Mouse (Mus musculus): ENCODE measurements at regions not wholly inside any gene's neighbourhood (a gene's known extent, or its start where the extent isn't known, plus 50 kb on each side); places are given as distances from the start of the nearest gene placed in this dataset.

DNA sequence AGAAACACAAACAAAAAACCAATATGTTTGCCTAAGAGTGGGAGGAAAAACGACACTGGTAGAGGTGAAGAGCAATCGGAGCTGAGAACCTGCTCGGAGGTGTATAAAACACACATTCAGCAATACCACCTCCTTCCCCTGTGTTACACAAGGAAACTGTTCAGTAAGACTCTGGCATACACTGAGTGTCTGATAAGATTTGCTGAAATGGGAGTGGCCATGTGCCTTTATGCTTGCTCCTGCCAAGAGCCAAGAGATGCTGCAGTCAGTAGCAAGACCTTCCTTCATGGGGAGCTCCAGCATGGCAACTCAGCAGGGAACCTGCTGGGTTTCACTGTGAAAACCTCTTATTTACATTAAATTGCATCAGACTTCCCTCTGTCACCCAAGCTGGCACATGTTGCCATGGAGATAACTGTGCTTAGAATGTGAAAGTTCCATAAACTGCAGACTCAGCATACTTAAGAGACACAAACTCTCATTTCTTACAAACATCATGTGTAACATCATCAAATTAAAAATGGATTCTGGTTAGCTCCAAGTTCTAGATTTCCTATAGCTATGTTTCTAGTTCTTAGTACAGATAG is 624.7 kb upstream of the Arpp21 start:
- DNase-seq = peak; percentile 18

DNA sequence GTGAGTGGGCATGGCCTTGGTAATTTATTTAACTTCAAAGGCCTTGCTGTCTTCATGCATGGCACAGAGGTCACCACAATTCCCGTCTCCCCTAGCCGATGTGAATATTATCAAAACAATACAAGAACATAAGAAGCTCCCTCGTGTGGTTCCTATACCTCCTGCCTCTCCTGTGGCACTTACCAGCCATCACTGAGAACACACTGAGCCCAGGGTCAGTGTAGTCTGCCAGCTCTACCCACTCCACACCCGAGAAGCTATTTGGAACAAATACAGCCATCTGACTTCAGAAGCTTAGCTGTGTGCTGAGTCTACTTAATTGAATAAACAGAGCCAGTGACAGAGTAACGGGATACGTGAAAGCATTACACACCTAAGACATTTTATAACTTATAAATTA is 605.7 kb upstream of the Arpp21 start:
- no peak for DNase-seq

DNA sequence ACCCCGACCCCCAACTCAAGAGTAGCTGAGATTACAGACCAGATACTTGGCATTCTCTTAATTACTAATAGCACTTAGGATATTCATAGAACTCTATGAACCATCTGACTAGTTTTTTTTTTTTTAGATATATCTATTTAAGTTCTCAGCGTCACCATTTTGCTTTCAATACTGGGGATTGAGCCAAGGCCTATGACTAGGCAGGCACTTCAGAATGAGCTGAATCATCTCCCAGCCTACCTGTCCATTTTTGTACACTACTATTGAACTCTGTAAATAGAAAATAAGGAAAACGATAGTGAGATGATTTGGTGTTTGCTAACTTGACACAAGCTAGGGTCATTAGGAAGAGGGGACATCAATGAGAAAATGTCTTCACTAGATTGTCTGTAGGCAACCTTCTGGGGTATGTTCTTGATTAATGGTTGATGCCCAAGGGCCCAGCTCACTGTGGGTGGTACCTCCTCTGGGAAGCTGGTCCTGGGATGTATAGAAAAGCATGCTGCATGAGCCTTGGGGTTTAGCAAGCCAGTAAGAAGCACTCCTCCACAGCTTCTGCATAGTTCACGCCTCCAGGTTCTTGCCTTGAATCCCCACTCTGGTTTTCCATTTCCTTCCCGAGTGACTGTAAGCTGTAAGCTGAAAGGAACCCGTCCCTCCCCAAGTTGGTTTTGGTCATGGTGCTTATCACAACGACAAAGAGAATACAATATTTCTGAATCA is 603.5 kb upstream of the Arpp21 start:
- no peak for DNase-seq

DNA sequence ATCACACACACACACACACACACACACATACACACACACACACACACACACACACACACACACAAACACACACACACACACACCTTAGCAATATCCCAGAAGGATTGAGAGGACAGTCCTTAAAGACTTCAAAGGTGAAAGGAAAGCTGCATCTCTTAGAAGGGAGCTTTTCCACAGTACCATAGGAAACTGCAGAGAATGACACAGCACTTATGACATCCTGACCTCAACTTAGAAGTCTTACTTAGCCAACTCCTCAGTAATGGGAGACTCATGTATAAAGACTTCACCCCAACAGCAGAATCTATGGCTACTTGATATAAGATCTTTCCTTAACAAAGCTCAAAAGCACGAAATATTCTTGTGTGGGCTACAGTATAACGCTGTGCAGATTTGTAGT is 601.8 kb upstream of the Arpp21 start:
- DNase-seq = no peak

DNA sequence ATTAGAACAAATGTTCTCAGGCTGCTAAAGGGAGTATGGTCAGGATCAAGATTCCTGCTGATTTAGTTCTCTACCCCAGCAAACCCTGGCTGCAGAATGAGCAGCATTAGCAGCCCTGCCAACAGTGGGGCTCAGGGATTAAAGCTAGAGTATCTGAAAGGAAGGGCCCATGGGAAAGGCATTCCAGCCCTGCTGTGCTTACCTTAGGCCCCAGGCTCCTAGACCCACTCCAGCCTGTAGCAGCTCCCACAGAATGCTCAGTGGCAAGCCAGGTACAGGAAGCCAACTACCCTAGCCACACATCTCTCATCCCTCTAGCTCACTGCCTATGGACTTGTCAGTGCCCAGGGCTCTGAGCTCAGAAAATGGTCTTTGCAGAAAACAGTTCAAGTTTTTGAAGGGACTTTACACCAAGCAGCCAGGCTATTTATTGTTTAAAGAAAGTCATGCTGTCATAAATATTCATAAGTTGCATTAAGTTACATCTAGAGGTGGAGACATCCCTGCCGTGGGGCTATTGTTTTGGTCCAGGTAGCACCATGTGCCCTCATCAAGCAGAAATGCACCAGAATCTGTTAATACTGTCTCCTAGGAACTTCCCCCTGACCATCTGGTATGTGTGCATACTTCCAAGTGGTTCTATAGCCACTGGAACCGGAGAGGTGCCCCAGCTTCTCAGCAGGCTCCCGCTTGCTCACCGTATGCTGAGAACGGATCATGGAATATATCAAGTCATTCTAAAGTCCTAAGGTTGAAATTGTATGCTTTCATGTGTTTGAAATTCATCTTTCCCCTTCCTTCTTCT is 598.9 kb upstream of the Arpp21 start:
- DNase-seq = no peak

GRCm38 (mm10) chr9:112831102-112831501 is 595.4 kb upstream of the Arpp21 start:
- peak; percentile 36 for DNase-seq

DNA sequence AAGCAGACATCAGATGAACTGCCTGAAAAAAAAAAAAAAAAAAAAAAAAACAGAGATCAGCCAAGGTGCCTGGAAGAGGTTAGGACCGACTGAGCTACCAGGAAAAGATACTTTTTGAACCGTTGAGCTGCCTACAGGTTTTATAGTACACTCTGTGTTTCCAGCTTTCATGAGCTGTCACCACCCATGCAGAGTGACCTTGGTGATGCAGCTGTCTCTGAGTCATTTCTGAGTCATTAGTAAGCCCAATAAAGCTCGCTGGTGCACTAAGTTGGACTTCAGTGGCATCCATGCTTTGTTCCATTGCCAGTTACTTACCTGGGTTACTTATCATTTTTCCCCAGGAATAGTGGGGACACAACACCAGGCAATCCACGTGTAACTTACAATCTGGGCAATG is 592.9 kb upstream of the Arpp21 start:
- no peak for DNase-seq

GRCm38 (mm10) chr9:112826592-112826991 is 590.9 kb upstream of the Arpp21 start:
- no peak for DNase-seq

GRCm38 (mm10) chr9:112821940-112822339 is 586.2 kb upstream of the Arpp21 start:
- no peak for DNase-seq

- DNase-seq = no peak
These were observed 576.2 kb upstream of the Arpp21 start for GRCm38 (mm10) chr9:112811946-112812345.

DNA sequence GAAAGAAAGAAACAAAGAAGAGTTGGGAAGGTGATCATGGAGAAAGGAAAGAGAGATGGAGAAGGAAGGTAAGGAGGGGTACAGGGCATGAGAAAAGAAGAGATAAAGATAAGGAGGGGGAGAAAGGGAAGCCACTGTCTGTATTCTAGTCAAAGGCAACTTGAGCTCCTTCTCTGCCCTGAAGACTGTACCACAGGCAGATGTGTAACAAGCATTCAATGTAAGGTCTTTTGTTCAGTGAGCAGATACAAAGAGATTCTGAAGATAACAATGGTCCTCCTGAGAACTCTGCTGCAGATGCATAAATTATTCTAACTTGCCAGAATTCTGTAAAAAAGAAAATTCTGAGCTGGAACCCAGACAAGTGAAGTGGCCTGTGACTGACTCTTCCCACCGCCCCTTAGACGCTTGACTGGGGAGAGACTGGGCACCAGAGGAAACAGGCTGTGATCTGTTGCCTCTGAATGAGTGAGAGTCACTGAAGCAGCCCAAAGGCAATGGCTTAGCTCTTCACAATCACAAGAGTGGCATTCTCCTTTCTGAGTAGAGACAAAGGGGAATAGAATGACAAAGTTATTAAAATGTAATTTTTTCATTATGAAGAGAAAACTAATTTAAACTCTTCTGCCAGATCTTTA is 564.0 kb upstream of the Arpp21 start:
- DNase-seq = no peak

GRCm38 (mm10) chr9:112793537-112793936 is 557.8 kb upstream of the Arpp21 start:
- no peak for DNase-seq

GRCm38 (mm10) chr9:112771981-112772380 is 536.2 kb upstream of the Arpp21 start:
- peak; percentile 24 for DNase-seq

- DNase-seq = peak; percentile 49
These were observed 508.9 kb upstream of the Arpp21 start for GRCm38 (mm10) chr9:112744616-112745015.

- DNase-seq = no peak
These were observed 508.3 kb upstream of the Arpp21 start for GRCm38 (mm10) chr9:112743871-112744590.

- DNase-seq = no peak
These were observed 500.0 kb upstream of the Arpp21 start for GRCm38 (mm10) chr9:112735761-112736160.

GRCm38 (mm10) chr9:112725523-112725922 is 489.8 kb upstream of the Arpp21 start:
- DNase-seq = peak; percentile 10

- no peak for DNase-seq
These were observed 489.4 kb upstream of the Arpp21 start for GRCm38 (mm10) chr9:112725103-112725502.

DNA sequence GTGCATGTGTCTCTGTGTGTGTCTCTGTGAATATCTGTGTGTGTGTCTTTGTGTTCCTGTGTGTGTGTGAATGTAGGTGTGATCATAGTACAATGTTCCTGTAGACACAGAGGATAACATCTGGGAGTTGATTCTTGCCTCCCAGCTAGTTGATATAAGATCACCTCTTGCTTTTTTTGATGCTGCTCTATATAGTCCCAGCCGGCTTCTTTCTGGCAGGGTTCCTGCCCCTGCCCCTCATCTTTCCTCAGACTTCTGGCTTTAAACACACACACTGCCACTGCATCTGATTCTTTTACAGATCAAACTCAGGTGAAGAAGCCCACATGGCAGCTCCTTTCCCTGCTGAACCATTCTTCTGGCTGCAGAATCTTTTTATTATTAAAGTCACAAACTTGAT is 487.6 kb upstream of the Arpp21 start:
- DNase-seq = no peak

DNA sequence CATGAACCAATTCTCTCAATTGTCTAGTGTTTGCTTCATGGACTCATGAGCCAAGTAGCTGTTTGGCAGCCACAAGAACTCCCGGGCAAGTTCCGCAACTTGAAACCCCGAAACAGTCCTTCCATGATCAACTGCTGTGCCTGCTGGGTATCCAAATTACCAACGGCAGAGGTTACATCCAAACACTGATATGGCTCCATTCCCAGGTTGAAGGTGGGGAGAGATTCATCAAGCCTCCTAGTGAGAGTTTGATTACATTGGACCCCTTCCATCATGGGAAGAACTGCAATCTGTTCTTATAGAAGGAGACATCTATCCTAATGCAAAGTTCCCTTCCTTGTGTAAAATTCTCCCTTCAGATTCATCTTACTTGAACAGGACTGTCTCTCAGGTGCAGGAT is 486.8 kb upstream of the Arpp21 start:
- DNase-seq = no peak

- no peak for DNase-seq
These were observed 479.5 kb upstream of the Arpp21 start for GRCm38 (mm10) chr9:112715197-112715762.

GRCm38 (mm10) chr9:112678866-112679265 is 443.1 kb upstream of the Arpp21 start:
- DNase-seq = no peak
